Mouse (Mus musculus) liver, postnatal 0 days (tissue): Measurements from ENCODE around the gene Tango6. TPM values are rescaled to one million over a fixed set of nuclear protein-coding genes. Genes with fewer than 3 reads are reported as not detected.
A peak's percentile ranks its signal among the peaks of the same experiment; 100 is the strongest.

Source experiments
- ATAC-seq: fragments of 200-750 bp; cut with Nextera tagmentation; 2 replicates; pipeline ENCODE4 v1.8.0; 2017; ENCODE audit warnings: mild to moderate bottlenecking, moderate library complexity
- DNase-seq: peaks from one replicate; pipeline ENCODE4 v3.0.0-alpha.2; 2016
- H3K27ac ChIP-seq: fragments of 300-500 bp; sonication (generic); 2 replicates; pipeline ENCODE4 v1.5.1; 2014; ENCODE audit warnings: antibody characterized with exemption, moderate library complexity, mild to moderate bottlenecking, low read depth
- H3K27me3 ChIP-seq: fragments of 300-500 bp; sonication (generic); 2 replicates; pipeline ENCODE4 v1.6.1; 2014; ENCODE audit warnings: low read length, control low read depth, mixed read lengths; ENCODE audit not compliant: insufficient read depth
- H3K36me3 ChIP-seq: fragments of 300-500 bp; sonication (generic); replicated peaks from 2 replicates; pipeline ENCODE4 v1.6.1; 2014; ENCODE audit warnings: mild to moderate bottlenecking, control low read depth, low read length, moderate library complexity, mixed read lengths; ENCODE audit not compliant: insufficient read depth
- H3K4me1 ChIP-seq: fragments of 300-500 bp; sonication (generic); 2 replicates; pipeline ENCODE4 v1.6.1; 2014; ENCODE audit warnings: antibody characterized with exemption, mild to moderate bottlenecking, control low read depth; ENCODE audit not compliant: insufficient read depth
- H3K4me2 ChIP-seq: fragments of 300-500 bp; sonication (generic); 2 replicates; pipeline ENCODE4 v1.6.1; 2014; ENCODE audit warnings: low read depth, mild to moderate bottlenecking, low read length, moderate library complexity, mixed read lengths
- H3K4me3 ChIP-seq: fragments of 300-500 bp; sonication (generic); 2 replicates; pipeline ENCODE4 v1.5.1; 2014; ENCODE audit warnings: low read depth, low read length
- H3K9ac ChIP-seq: fragments of 300-500 bp; sonication (generic); replicated peaks from 2 replicates; pipeline ENCODE4 v1.6.1; 2014; ENCODE audit warnings: mild to moderate bottlenecking, moderate library complexity
- H3K9me3 ChIP-seq: fragments of 300-500 bp; sonication (generic); 2 replicates; pipeline ENCODE4 v1.6.1; 2016; ENCODE audit warnings: mild to moderate bottlenecking, control low read depth, low read length, mixed read lengths
- CTCF ChIP-seq: sonication (generic); IDR thresholded peaks from 2 replicates; pipeline ENCODE4 v1.5.1; 2016; ENCODE audit warnings: antibody characterized with exemption, low read depth
- EP300 ChIP-seq: IDR thresholded peaks from 2 replicates; pipeline ENCODE4 v1.6.1; 2016; ENCODE audit warnings: antibody characterized with exemption, low read depth, mild to moderate bottlenecking
- WGBS: fragments of 180-500 bp; shearing (Covaris S2); extraction: QIAGEN DNeasy Blood & Tissue Kit; methylation state at CpG from one replicate; pipeline ENCODE4 v1.1.7; 2014; ENCODE audit not compliant: insufficient replicate concordance; 5-methylcytosine and 5-hydroxymethylcytosine counted together
- polyA plus RNA-seq: library from polyadenylated mRNA; unstranded; fragments of >200 nt; fragmentation: Nextera tagmentation; extraction: Ambion mirVana; gene quantifications from 2 replicates; pipeline ENCODE4 v1.2.1, GENCODE M21; 2015

Gene Tango6
- polyA plus RNA-seq, 1 experiment from 2014 or later: 1.8 TPM

GRCm38 (mm10) chr8:106687479-106687878, 4.6 kb downstream of the Tango6 start:
- no peak for DNase-seq
- Histone ChIP-seq H3K27me3 (no peaks in the 10 kb centered on the region), H3K4me3 (no peak overlapping the region), H3K9me3 (no peaks in the 10 kb centered on the region), H3K36me3 (no peaks in the 10 kb centered on the region; the same call in 1 of the 2 replicates), H3K4me2 (no peak overlapping the region), H3K27ac (no peak overlapping the region), H3K9ac (no peak overlapping the region), H3K4me1 (no peaks in the 10 kb centered on the region; the same call in 1 of the 2 replicates)
- ATAC-seq: no peak
- peak; percentile 77 for TF ChIP-seq CTCF
- no peak for TF ChIP-seq EP300
- WGBS: under 1% methylated on average over 4 of the region's 4 CpGs

GRCm38 (mm10) chr8:106697748-106698248, 14.9 kb downstream of the Tango6 start:
- H3K27me3 ChIP-seq: no peaks in the 10 kb centered on the region
- no peak for TF ChIP-seq CTCF
- no peak for TF ChIP-seq EP300
- no peak overlapping the region for H3K4me2 ChIP-seq
- H3K9me3 ChIP-seq: no peaks in the 10 kb centered on the region
- no peaks in the 10 kb centered on the region for H3K4me1 ChIP-seq
- ATAC-seq (no peak), DNase-seq (no peak)
- WGBS: 78% methylated on average over 3 of the region's 3 CpGs
- no peak overlapping the region for H3K4me3 ChIP-seq
- no peak overlapping the region for H3K27ac ChIP-seq
- peaks cover 22% of the 10 kb centered on the region for H3K36me3 ChIP-seq
- H3K9ac ChIP-seq: no peak overlapping the region

GRCm38 (mm10) chr8:106699588-106699987, 16.7 kb downstream of the Tango6 start:
- DNase-seq (peak; percentile 77), ATAC-seq (no peak)
- TF ChIP-seq EP300 (no peak), CTCF (peak; percentile 89)
- no peak overlapping the region for H3K4me3 ChIP-seq
- no peak overlapping the region for H3K9ac ChIP-seq
- no peak overlapping the region for H3K4me2 ChIP-seq
- no peaks in the 10 kb centered on the region for H3K27me3 ChIP-seq
- H3K36me3 ChIP-seq: peaks cover 18% of the 10 kb centered on the region
- H3K9me3 ChIP-seq: no peaks in the 10 kb centered on the region
- no peak overlapping the region for H3K27ac ChIP-seq
- H3K4me1 ChIP-seq: no peaks in the 10 kb centered on the region
- 65% methylated on average over 5 of the region's 5 CpGs for WGBS

GRCm38 (mm10) chr8:106700131-106700530, 17.3 kb downstream of the Tango6 start:
- Histone ChIP-seq H3K36me3 (peaks cover 18% of the 10 kb centered on the region), H3K4me2 (no peak overlapping the region), H3K9me3 (no peaks in the 10 kb centered on the region), H3K4me1 (no peaks in the 10 kb centered on the region), H3K27ac (no peak overlapping the region), H3K4me3 (no peak overlapping the region), H3K27me3 (no peaks in the 10 kb centered on the region), H3K9ac (no peak overlapping the region)
- 73% methylated on average over 6 of the region's 6 CpGs for WGBS
- TF ChIP-seq EP300: no peak
- no peak for TF ChIP-seq CTCF
- no peak for DNase-seq
- no peak for ATAC-seq

GRCm38 (mm10) chr8:106701360-106701759, 18.5 kb downstream of the Tango6 start:
- Histone ChIP-seq H3K4me1 (no peaks in the 10 kb centered on the region), H3K27me3 (no peaks in the 10 kb centered on the region), H3K9ac (no peak overlapping the region), H3K4me3 (no peak overlapping the region), H3K36me3 (peaks cover 13% of the 10 kb centered on the region), H3K27ac (0 out of 2 replicates have a peak overlapping the region, but pooled peaks have one; percentile 34), H3K4me2 (peak overlapping the region; percentile 42), H3K9me3 (no peaks in the 10 kb centered on the region)
- TF ChIP-seq EP300 (no peak), CTCF (no peak)
- DNase-seq (no peak), ATAC-seq (no peak)
- 41% methylated on average over 3 of the region's 3 CpGs for WGBS

GRCm38 (mm10) chr8:106704199-106704900, 21.5 kb downstream of the Tango6 start:
- peak; percentile 17; the same call in 1 of the 2 replicates for ATAC-seq
- Histone ChIP-seq H3K4me2 (no peak overlapping the region), H3K9me3 (no peaks in the 10 kb centered on the region), H3K4me1 (no peaks in the 10 kb centered on the region), H3K27ac (peak overlapping the region; percentile 58), H3K36me3 (peaks cover under 1% of the 10 kb centered on the region; the same call in 1 of the 2 replicates), H3K27me3 (no peaks in the 10 kb centered on the region), H3K4me3 (no peak overlapping the region), H3K9ac (no peak overlapping the region)
- WGBS: 77% methylated on average over 9 of the region's 9 CpGs
- DNase-seq: no peak
- TF ChIP-seq EP300 (no peak), CTCF (no peak)
